Mouse (Mus musculus): ENCODE measurements around the gene Epb41l2.

- TF ChIP-seq CTCF (conservative IDR thresholded peaks at IDR 0.05; ENCODE audit: low read length) (no peak), POU5F1 (IDR thresholded peaks at IDR 0.05; ENCODE audit: borderline replicate concordance, low read length) (no peak)
Observed at GRCm38 (mm10) chr10:25531335-25531734, 171.7 kb downstream of the Epb41l2 start.

Data from E14TG2a.4 (cell line).